Mouse (Mus musculus): ENCODE data around the gene Brd3.

Brd3 gene

GRCm38 (mm10) chr2:27470535-27470934 is 36.9 kb downstream of the Brd3 start:
- DNase-seq (ENCODE audit: low read depth): no peak

- DNase-seq (ENCODE audit: low read depth): no peak
Measured at GRCm38 (mm10) chr2:27469991-27470355, 37.5 kb downstream of the Brd3 start.

GRCm38 (mm10) chr2:27469292-27469990 is 38.0 kb downstream of the Brd3 start:
- DNase-seq (ENCODE audit: low read depth): no peak

- DNase-seq (ENCODE audit: low read depth): no peak
Measured at GRCm38 (mm10) chr2:27462901-27463300, 44.6 kb downstream of the Brd3 start.

- no peak for DNase-seq (ENCODE audit: low read depth)
Measured at GRCm38 (mm10) chr2:27461881-27462660, 45.4 kb downstream of the Brd3 start.

- no peak for DNase-seq (ENCODE audit: low read depth)
Measured at GRCm38 (mm10) chr2:27460651-27461050, 46.8 kb downstream of the Brd3 start.

DNA sequence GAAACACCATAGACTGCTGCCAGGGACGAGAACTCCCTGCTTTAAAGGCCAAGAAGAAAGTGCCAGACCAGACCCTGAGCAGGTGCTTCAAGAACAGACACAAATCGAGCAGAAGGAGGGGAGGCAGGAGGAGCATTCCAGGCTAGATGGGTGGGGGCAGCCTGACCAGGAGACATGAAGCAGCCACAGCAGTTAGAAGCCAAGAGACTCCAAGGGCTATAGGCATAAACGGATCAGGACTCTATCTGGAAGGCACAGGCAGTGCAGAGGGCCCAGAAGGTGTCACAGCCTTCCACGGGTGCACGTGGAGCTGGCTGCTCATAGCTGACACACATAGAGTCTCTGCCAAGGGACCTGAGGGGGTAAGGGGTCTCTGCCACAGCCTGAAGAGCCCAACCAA is 47.3 kb downstream of the Brd3 start:
- DNase-seq (ENCODE audit: low read depth): no peak

DNA sequence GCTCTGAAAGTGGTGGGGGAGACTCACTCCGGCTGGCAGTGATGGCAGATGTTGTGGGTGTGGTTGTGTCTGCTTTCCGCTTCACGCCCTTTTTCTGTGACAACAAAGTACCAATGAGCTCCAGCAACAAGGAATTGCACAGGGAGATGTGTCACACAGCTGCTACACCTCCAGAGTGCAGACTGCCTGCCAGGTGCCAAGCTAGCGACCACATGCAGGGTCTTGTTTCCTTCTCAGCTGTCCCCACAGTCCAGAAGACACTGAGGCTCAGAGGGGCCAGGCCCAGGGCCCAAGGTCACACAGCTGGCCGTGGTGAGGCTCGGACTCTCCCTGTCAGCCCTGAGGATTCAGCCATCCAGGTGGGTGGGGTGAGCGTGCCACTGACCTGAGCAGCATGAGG is 47.7 kb downstream of the Brd3 start:
- no peak for DNase-seq (ENCODE audit: low read depth)

- DNase-seq (ENCODE audit: low read depth): no peak
Measured at GRCm38 (mm10) chr2:27450226-27450625, 57.2 kb downstream of the Brd3 start.

DNA sequence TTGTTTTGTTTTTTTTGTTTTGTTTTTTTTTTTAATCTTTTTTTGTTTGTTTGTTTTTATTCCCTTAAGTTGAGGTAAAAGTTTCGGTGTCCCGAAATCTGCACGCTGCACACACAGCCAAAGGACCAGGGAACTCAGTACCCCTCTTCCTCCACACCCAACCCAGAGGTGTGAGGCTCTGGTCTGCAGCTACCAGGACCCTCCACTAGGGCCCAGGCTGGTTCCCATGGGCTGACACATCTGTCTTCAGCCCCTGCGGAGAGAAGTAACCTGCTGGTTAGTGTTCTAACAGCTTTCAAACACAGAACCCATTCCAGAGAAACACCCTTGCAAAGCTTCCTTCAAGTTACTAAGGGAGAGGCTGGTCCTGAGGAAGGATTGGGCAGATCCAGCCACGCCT is 59.7 kb downstream of the Brd3 start:
- no peak for DNase-seq (ENCODE audit: low read depth)

GRCm38 (mm10) chr2:27446812-27447211 is 60.6 kb downstream of the Brd3 start:
- DNase-seq (ENCODE audit: low read depth): no peak

- no peak for DNase-seq (ENCODE audit: low read depth)
Measured at GRCm38 (mm10) chr2:27445910-27446309, 61.6 kb downstream of the Brd3 start.

GRCm38 (mm10) chr2:27443450-27443708 is 64.1 kb downstream of the Brd3 start:
- no peak for DNase-seq (ENCODE audit: low read depth)

GRCm38 (mm10) chr2:27442708-27443449 is 64.6 kb downstream of the Brd3 start:
- DNase-seq (ENCODE audit: low read depth): no peak

GRCm38 (mm10) chr2:27441767-27442707 is 65.4 kb downstream of the Brd3 start, which contains the start of gene Brd3os:
Gene Brd3os, plus strand, starts transcription at chr2:27442324.
- DNase-seq (ENCODE audit: low read depth): peak; percentile 100

DNA sequence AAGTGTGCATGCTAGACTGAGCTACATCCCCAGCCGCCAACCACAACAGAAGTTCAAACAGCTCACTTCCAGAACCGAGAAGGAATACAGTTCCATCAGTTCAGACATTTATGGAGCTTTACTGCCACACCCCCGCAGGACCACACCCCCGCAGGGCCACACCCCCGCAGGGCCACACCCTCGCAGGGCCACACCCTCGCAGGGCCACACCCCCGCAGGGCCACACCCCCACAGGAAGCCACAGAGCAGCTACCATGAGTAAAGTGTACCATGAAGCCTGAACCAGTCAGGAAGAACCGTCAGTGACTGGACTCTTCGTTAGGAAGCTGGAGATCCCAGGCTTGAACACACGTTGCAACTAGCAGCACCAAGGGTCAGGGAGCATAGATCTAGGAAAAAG is 69.2 kb downstream of the Brd3 start:
- peak; percentile 62 for DNase-seq (ENCODE audit: low read depth)

- no peak for DNase-seq (ENCODE audit: low read depth)
Measured at GRCm38 (mm10) chr2:27437876-27438275, 69.6 kb downstream of the Brd3 start.

GRCm38 (mm10) chr2:27432599-27432998 is 74.9 kb downstream of the Brd3 start:
- no peak for DNase-seq (ENCODE audit: low read depth)

DNA sequence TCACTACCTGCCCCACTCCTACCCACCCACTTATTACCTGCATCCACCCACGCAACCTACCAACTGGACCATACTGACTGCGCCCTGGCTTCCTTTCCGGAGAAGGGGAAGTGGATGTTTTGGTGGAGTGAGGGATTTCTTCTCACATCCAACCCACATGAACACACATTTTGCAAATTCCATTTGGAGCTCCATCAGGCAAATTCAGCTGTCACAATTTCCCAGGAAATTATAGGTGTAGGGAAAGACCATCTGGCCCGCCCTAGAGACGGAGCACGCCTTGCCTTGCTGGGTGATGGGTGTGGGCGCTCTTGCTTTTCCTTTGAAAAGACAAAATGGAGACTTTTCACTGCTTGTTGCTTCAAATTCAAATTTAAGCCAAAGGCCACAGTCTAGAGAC is 76.8 kb downstream of the Brd3 start:
- no peak for DNase-seq (ENCODE audit: low read depth)

- peak; percentile 92 for DNase-seq (ENCODE audit: low read depth)
Measured at GRCm38 (mm10) chr2:27428071-27428470, 79.4 kb downstream of the Brd3 start.

DNA sequence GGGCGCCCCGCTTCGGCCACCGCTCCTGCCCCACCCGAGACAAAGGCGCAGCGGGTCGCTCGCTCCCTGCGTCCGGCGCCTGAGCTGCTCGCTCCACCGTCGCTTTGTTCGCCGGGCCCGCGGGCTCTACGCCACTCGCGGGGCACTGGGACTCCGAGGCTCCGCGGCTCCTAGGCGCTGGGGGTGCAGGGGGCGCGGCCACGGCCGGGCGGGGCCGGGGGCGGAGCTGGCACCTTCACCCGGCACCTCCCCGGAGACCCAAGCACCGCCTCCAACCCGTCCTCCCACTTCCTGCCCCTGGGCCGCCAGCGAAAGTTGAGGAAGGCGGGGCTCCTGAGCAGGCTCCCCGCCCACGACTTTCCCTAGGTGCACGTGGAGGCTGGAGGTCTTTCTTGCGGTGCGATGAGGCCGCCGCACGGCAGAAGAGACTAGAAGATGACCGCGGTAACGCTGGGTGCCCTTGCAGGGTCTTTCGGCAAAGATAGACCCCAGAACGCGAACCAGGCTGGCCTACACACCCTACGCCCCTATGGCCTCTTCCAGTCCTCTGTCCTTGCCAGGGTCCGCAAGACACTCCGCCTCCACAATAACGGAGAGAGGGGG is 80.5 kb downstream of the Brd3 start, which contains the start of gene Vav2:
Vav2 (minus strand) TSS at position 179 of the 603 bp plus-strand sequence.
- DNase-seq (ENCODE audit: low read depth): peak; percentile 94

All from NIH3T3 (cell line).